Mouse (Mus musculus) kidney, embryonic 14.5 days (tissue): Measurements from ENCODE around the gene BC107364. TPM values are rescaled to one million over a fixed set of nuclear protein-coding genes. Genes with fewer than 3 reads are reported as not detected.
"Not testable (repeated sequence)": the region's sequence is repeated elsewhere in the genome, so short reads cannot be mapped to it uniquely, and the experiment has no call there.

ENCODE experiments used
- ATAC-seq: fragments of 200-750 bp; cut with Nextera tagmentation; 2 replicates; pipeline ENCODE4 v1.8.0; 2017; ENCODE audit warnings: moderate number of reproducible peaks, mild to moderate bottlenecking, moderate TSS enrichment, moderate library complexity; ENCODE audit not compliant: low FRiP score, low TSS enrichment
- H3K27ac ChIP-seq: fragments of 300-500 bp; sonication (generic); 2 replicates; pipeline ENCODE4 v1.5.1; 2014; ENCODE audit warnings: low read depth, mild to moderate bottlenecking, low read length, moderate library complexity, mixed read lengths
- H3K27me3 ChIP-seq: fragments of 300-500 bp; sonication (generic); 2 replicates; pipeline ENCODE4 v1.6.1; 2014; ENCODE audit warnings: mild to moderate bottlenecking, low read length; ENCODE audit not compliant: control insufficient read depth, insufficient read depth
- H3K36me3 ChIP-seq: fragments of 300-500 bp; sonication (generic); 2 replicates; pipeline ENCODE4 v1.6.1; 2014; ENCODE audit warnings: low read length, mixed read lengths; ENCODE audit not compliant: control insufficient read depth, insufficient read depth
- H3K4me1 ChIP-seq: fragments of 300-500 bp; sonication (generic); 2 replicates; pipeline ENCODE4 v1.6.1; 2014; ENCODE audit warnings: low read length, mixed read lengths; ENCODE audit not compliant: control insufficient read depth, insufficient read depth
- H3K4me2 ChIP-seq: fragments of 300-500 bp; sonication (generic); replicated peaks from 2 replicates; pipeline ENCODE4 v1.6.1; 2014; ENCODE audit warnings: low read depth, mild to moderate bottlenecking, low read length
- H3K4me3 ChIP-seq: fragments of 300-500 bp; sonication (generic); 2 replicates; pipeline ENCODE4 v1.5.1; 2014; ENCODE audit warnings: mild to moderate bottlenecking, low read length
- H3K9ac ChIP-seq: fragments of 300-500 bp; sonication (generic); 2 replicates; pipeline ENCODE4 v1.6.1; 2014; ENCODE audit warnings: low read depth, mild to moderate bottlenecking, low read length, moderate library complexity
- H3K9me3 ChIP-seq: fragments of 300-500 bp; sonication (generic); 2 replicates; pipeline ENCODE4 v1.6.1; 2016; ENCODE audit warnings: low read length; ENCODE audit not compliant: control insufficient read depth
- WGBS: fragments of 180-500 bp; shearing (Covaris S2); extraction: QIAGEN DNeasy Blood & Tissue Kit; methylation state at CpG from one replicate; pipeline ENCODE4 v1.1.7; 2014; 5-methylcytosine and 5-hydroxymethylcytosine counted together
- polyA plus RNA-seq: library from polyadenylated mRNA; unstranded; fragments of >200 nt; fragmentation: Nextera tagmentation; extraction: Ambion mirVana; gene quantifications from 2 replicates; pipeline ENCODE4 v1.2.1, GENCODE M21; 2014

Gene BC107364
- polyA plus RNA-seq, 1 experiment from 2014 or later: 0.20 TPM

GRCm38 (mm10) chr3:96486828-96487559 lies 34.9 kb upstream of the BC107364 start:
- peak; percentile 85 for ATAC-seq
- not testable (repeated sequence) for H3K9ac ChIP-seq, H3K9me3 ChIP-seq, H3K27me3 ChIP-seq, H3K27ac ChIP-seq, H3K36me3 ChIP-seq, H3K4me1 ChIP-seq
- WGBS: 18% methylated on average over 5 of the region's 38 CpGs
- Histone ChIP-seq H3K4me2 (peak overlapping the region; percentile 44), H3K4me3 (peak overlapping the region; percentile 29; the same call in 1 of the 2 replicates)

- H3K9ac ChIP-seq, H3K27me3 ChIP-seq, H3K4me1 ChIP-seq, H3K4me2 ChIP-seq, H3K4me3 ChIP-seq, H3K9me3 ChIP-seq, H3K27ac ChIP-seq, H3K36me3 ChIP-seq: not testable (repeated sequence)
- 0% methylated on average over 4 of the region's 34 CpGs for WGBS
- peak; percentile 71 for ATAC-seq
Measured at GRCm38 (mm10) chr3:96486064-96486827, 34.1 kb upstream of the BC107364 start.

- H3K4me3 ChIP-seq: no peak overlapping the region; the same call in 1 of the 2 replicates
- H3K9me3 ChIP-seq: no peaks in the 10 kb centered on the region
- H3K27me3 ChIP-seq: no peaks in the 10 kb centered on the region
- no peaks in the 10 kb centered on the region for H3K36me3 ChIP-seq
- no peaks in the 10 kb centered on the region; the same call in 1 of the 2 replicates for H3K4me1 ChIP-seq
- ATAC-seq: no peak
- WGBS: 73% methylated on average over 2 of the region's 2 CpGs
- 0 out of 2 replicates have a peak overlapping the region, but pooled peaks have one; percentile 12 for H3K4me2 ChIP-seq
- no peak overlapping the region for H3K27ac ChIP-seq
- no peak overlapping the region; the same call in 1 of the 2 replicates for H3K9ac ChIP-seq
Measured at GRCm38 (mm10) chr3:96485361-96485760, 33.3 kb upstream of the BC107364 start.

- WGBS: 81% methylated on average over 4 of the region's 4 CpGs
- H3K27ac ChIP-seq: no peak overlapping the region
- no peak overlapping the region for H3K4me2 ChIP-seq
- H3K4me1 ChIP-seq: no peaks in the 10 kb centered on the region; the same call in 1 of the 2 replicates
- no peaks in the 10 kb centered on the region for H3K27me3 ChIP-seq
- ATAC-seq: no peak
- H3K9me3 ChIP-seq: no peaks in the 10 kb centered on the region
- H3K9ac ChIP-seq: no peak overlapping the region; the same call in 1 of the 2 replicates
- H3K4me3 ChIP-seq: no peak overlapping the region
- H3K36me3 ChIP-seq: no peaks in the 10 kb centered on the region
Measured at GRCm38 (mm10) chr3:96484921-96485320, 32.8 kb upstream of the BC107364 start.

GRCm38 (mm10) chr3:96483946-96484345 lies 31.8 kb upstream of the BC107364 start:
- WGBS: 92% methylated on average over 2 of the region's 2 CpGs
- H3K27me3 ChIP-seq: no peaks in the 10 kb centered on the region

GRCm38 (mm10) chr3:96483044-96483443 lies 30.9 kb upstream of the BC107364 start:
- not testable (repeated sequence) for H3K4me3 ChIP-seq, H3K4me2 ChIP-seq, H3K27me3 ChIP-seq, H3K4me1 ChIP-seq, ATAC-seq, H3K9ac ChIP-seq, H3K36me3 ChIP-seq, H3K27ac ChIP-seq, H3K9me3 ChIP-seq
- WGBS: 57% methylated on average over 7 of the region's 7 CpGs

More at GRCm38 (mm10) chr3:96483946-96484345, 31.8 kb upstream of the BC107364 start:
- Histone ChIP-seq H3K9ac (no peak overlapping the region), H3K4me1 (no peaks in the 10 kb centered on the region; the same call in 1 of the 2 replicates), H3K36me3 (no peaks in the 10 kb centered on the region), H3K4me3 (no peak overlapping the region), H3K27ac (no peak overlapping the region), H3K4me2 (no peak overlapping the region), H3K9me3 (no peaks in the 10 kb centered on the region)
- no peak for ATAC-seq

GRCm38 (mm10) chr3:96482451-96482850 lies 30.3 kb upstream of the BC107364 start:
- Histone ChIP-seq H3K9ac (no peak overlapping the region), H3K27me3 (peaks cover 10% of the 10 kb centered on the region), H3K27ac (no peak overlapping the region), H3K4me3 (no peak overlapping the region), H3K4me1 (no peaks in the 10 kb centered on the region; the same call in 1 of the 2 replicates), H3K4me2 (no peak overlapping the region), H3K36me3 (no peaks in the 10 kb centered on the region), H3K9me3 (no peaks in the 10 kb centered on the region)
- ATAC-seq: no peak
- WGBS: 91% methylated on average over 13 of the region's 13 CpGs

GRCm38 (mm10) chr3:96481856-96482255 lies 29.8 kb upstream of the BC107364 start:
- no peak overlapping the region for H3K27ac ChIP-seq
- H3K4me2 ChIP-seq: no peak overlapping the region
- no peaks in the 10 kb centered on the region for H3K36me3 ChIP-seq
- H3K9me3 ChIP-seq: no peaks in the 10 kb centered on the region
- no peak for ATAC-seq
- H3K27me3 ChIP-seq: peaks cover 16% of the 10 kb centered on the region
- H3K4me1 ChIP-seq: no peaks in the 10 kb centered on the region; the same call in 1 of the 2 replicates
- no peak overlapping the region for H3K9ac ChIP-seq
- H3K4me3 ChIP-seq: no peak overlapping the region
- WGBS: 83% methylated on average over 3 of the region's 3 CpGs
